Mouse (Mus musculus) cerebellum, adult 2 months (tissue): ENCODE data around the gene Ins2. TPM values are rescaled to one million over a fixed set of nuclear protein-coding genes. Genes with fewer than 3 reads are reported as not detected.

Source experiments
- DNase-seq, 2 experiments: peaks; one replicate each; pipeline ENCODE4 v3.0.0; 2021
- H3K27ac ChIP-seq: fragments of 200-500 bp; 2 replicates; pipeline ENCODE4 v1.5.1; 2012; ENCODE audit warnings: low read length, control low read depth, inconsistent platforms; ENCODE audit not compliant: insufficient read depth
- H3K27me3 ChIP-seq: fragments of 200-500 bp; 2 replicates; pipeline ENCODE4 v1.6.1; 2012; ENCODE audit warnings: inconsistent platforms, mild to moderate bottlenecking, low read length, moderate library complexity; ENCODE audit not compliant: control insufficient read depth, insufficient read depth
- H3K4me1 ChIP-seq: fragments of 200-500 bp; 2 replicates; pipeline ENCODE4 v1.6.1; 2011; ENCODE audit warnings: low read length; ENCODE audit not compliant: control insufficient read depth, insufficient read depth
- H3K4me3 ChIP-seq: fragments of 200-500 bp; replicated peaks from 2 replicates; pipeline ENCODE3; 2011; ENCODE audit warnings: mild to moderate bottlenecking, low read depth, low read length, control low read depth; ENCODE audit not compliant: insufficient read depth
- CTCF ChIP-seq: fragments of 200-500 bp; IDR thresholded peaks from 2 replicates; pipeline ENCODE4 v1.5.1; 2011; ENCODE audit warnings: low read depth, mild to moderate bottlenecking, control low read depth, low read length, moderate library complexity, borderline replicate concordance; ENCODE audit not compliant: insufficient read depth
- POLR2A ChIP-seq: fragments of 200-500 bp; IDR thresholded peaks from 2 replicates; pipeline ENCODE4 v1.6.1; 2011; ENCODE audit warnings: low read length, control low read depth, borderline replicate concordance; ENCODE audit not compliant: insufficient read depth
- WGBS: fragments of 180-500 bp; shearing (Covaris S2); methylation state at CpG from one replicate; pipeline ENCODE4 v1.1.7; 2018; 5-methylcytosine and 5-hydroxymethylcytosine counted together
- polyA plus RNA-seq: library from polyadenylated mRNA; depleted of rRNA; stranded (reverse); fragments of >200 nt; gene quantifications from 2 replicates; pipeline ENCODE4 v1.2.3, GENCODE M21; 2012

The Ins2 gene
- polyA plus RNA-seq, 1 experiment: 0.80 TPM

GRCm38 (mm10) chr7:142668328-142668727 lies 74.9 kb downstream of the Ins2 start:
- no peak for DNase-seq
- no peak for TF ChIP-seq CTCF
- no peak for TF ChIP-seq POLR2A
- WGBS: 94% methylated on average over 1 of the region's 1 CpGs
- Histone ChIP-seq H3K27me3 (no peaks in the 10 kb centered on the region; the same call in 1 of the 2 replicates), H3K27ac (no peak overlapping the region), H3K4me1 (no peaks in the 10 kb centered on the region; the same call in 1 of the 2 replicates), H3K4me3 (no peak overlapping the region)

GRCm38 (mm10) chr7:142667521-142667920 lies 75.7 kb downstream of the Ins2 start:
- Histone ChIP-seq H3K4me1 (no peaks in the 10 kb centered on the region; the same call in 1 of the 2 replicates), H3K27ac (no peak overlapping the region), H3K4me3 (no peak overlapping the region), H3K27me3 (no peaks in the 10 kb centered on the region; the same call in 1 of the 2 replicates)
- TF ChIP-seq CTCF (no peak), POLR2A (no peak)
- 98% methylated on average over 18 of the region's 18 CpGs for WGBS
- no peak for DNase-seq

- no peaks in the 10 kb centered on the region; the same call in 1 of the 2 replicates for H3K27me3 ChIP-seq
- TF ChIP-seq POLR2A (no peak), CTCF (no peak)
- 58% methylated on average over 2 of the region's 2 CpGs for WGBS
Measured at GRCm38 (mm10) chr7:142666659-142667058, 76.5 kb downstream of the Ins2 start, which contains the start of gene Igf2. Igf2 (minus strand) TSS chr7:142666816.

GRCm38 (mm10) chr7:142666109-142666508 lies 77.1 kb downstream of the Ins2 start:
- no peaks in the 10 kb centered on the region; the same call in 1 of the 2 replicates for H3K27me3 ChIP-seq
- WGBS: 65% methylated on average over 4 of the region's 4 CpGs
- no peak for DNase-seq
- H3K4me1 ChIP-seq: no peaks in the 10 kb centered on the region; the same call in 1 of the 2 replicates
- no peak overlapping the region for H3K27ac ChIP-seq
- TF ChIP-seq CTCF (no peak), POLR2A (no peak)
- H3K4me3 ChIP-seq: no peak overlapping the region

More at GRCm38 (mm10) chr7:142666659-142667058, 76.5 kb downstream of the Ins2 start, which contains the start of gene Igf2:
- no peak within 1 kb of the TSS for H3K27ac ChIP-seq
- no peaks in the 10 kb centered on the region; the same call in 1 of the 2 replicates for H3K4me1 ChIP-seq
- H3K4me3 ChIP-seq: no peak within 1 kb of the TSS
- no peak for DNase-seq

- TF ChIP-seq CTCF (no peak), POLR2A (no peak)
- WGBS: 85% methylated on average over 5 of the region's 5 CpGs
- H3K27ac ChIP-seq: no peak overlapping the region
- DNase-seq: no peak
- no peaks in the 10 kb centered on the region; the same call in 1 of the 2 replicates for H3K4me1 ChIP-seq
- H3K4me3 ChIP-seq: no peak overlapping the region
- H3K27me3 ChIP-seq: no peaks in the 10 kb centered on the region; the same call in 1 of the 2 replicates
Measured at GRCm38 (mm10) chr7:142665364-142665763, 77.8 kb downstream of the Ins2 start.

- Histone ChIP-seq H3K27me3 (no peaks in the 10 kb centered on the region; the same call in 1 of the 2 replicates), H3K4me3 (no peak overlapping the region), H3K4me1 (no peaks in the 10 kb centered on the region; the same call in 1 of the 2 replicates), H3K27ac (no peak overlapping the region)
- TF ChIP-seq POLR2A (no peak), CTCF (no peak)
- DNase-seq: no peak
- WGBS: 19% methylated on average over 9 of the region's 9 CpGs
Measured at GRCm38 (mm10) chr7:142664465-142665029, 78.6 kb downstream of the Ins2 start.

GRCm38 (mm10) chr7:142663931-142664421 lies 79.2 kb downstream of the Ins2 start:
- WGBS: 3% methylated on average over 53 of the region's 53 CpGs
- TF ChIP-seq POLR2A: no peak
- no peak for TF ChIP-seq CTCF
- DNase-seq: no peak
- Histone ChIP-seq H3K27me3 (peaks cover 3% of the 10 kb centered on the region; the same call in 1 of the 2 replicates), H3K4me1 (no peaks in the 10 kb centered on the region; the same call in 1 of the 2 replicates), H3K4me3 (no peak overlapping the region), H3K27ac (no peak overlapping the region)

- WGBS: 23% methylated on average over 5 of the region's 5 CpGs
- no peaks in the 10 kb centered on the region; the same call in 1 of the 2 replicates for H3K4me1 ChIP-seq
- no peak overlapping the region for H3K27ac ChIP-seq
- peaks cover 5% of the 10 kb centered on the region; the same call in 1 of the 2 replicates for H3K27me3 ChIP-seq
- H3K4me3 ChIP-seq: no peak overlapping the region
- DNase-seq: no peak
- TF ChIP-seq POLR2A: no peak
- TF ChIP-seq CTCF: no peak
Measured at GRCm38 (mm10) chr7:142663151-142663550, 80.0 kb downstream of the Ins2 start.
